Mouse (Mus musculus) telencephalon, adult 2 months (tissue): ENCODE data around the gene Mrpl54.
"Not testable (repeated sequence)": the region's sequence is repeated elsewhere in the genome, so short reads cannot be mapped to it uniquely, and the experiment has no call there.

Experiments
- DNase-seq: peaks from one replicate; pipeline ENCODE4 v3.0.0-alpha.2; 2011; ENCODE audit warnings: low read depth, low spot score

Mrpl54 gene

GRCm38 (mm10) chr10:81229735-81230437 is 36.8 kb downstream of the Mrpl54 start:
- peak; percentile 34 for DNase-seq

- not testable (repeated sequence) for DNase-seq
These were observed 43.0 kb downstream of the Mrpl54 start for GRCm38 (mm10) chr10:81223731-81224130.

GRCm38 (mm10) chr10:81221402-81222015 is 45.2 kb downstream of the Mrpl54 start:
- no peak for DNase-seq

- DNase-seq, result no peak
These were observed 48.8 kb downstream of the Mrpl54 start for GRCm38 (mm10) chr10:81217964-81218363.

GRCm38 (mm10) chr10:81217267-81217666 is 49.5 kb downstream of the Mrpl54 start:
- not testable (repeated sequence) for DNase-seq

GRCm38 (mm10) chr10:81216810-81217209 is 49.9 kb downstream of the Mrpl54 start:
- DNase-seq, result no peak

- DNase-seq, result no peak
These were observed 50.5 kb downstream of the Mrpl54 start for GRCm38 (mm10) chr10:81216260-81216659.
